Mouse (Mus musculus) embryo, embryonic 10 days (tissue): ENCODE results near the gene Rpl18.
A peak's percentile ranks its signal among the peaks of the same experiment; 100 is the strongest.

Experiments used
- DNase-seq: peaks from one replicate; pipeline ENCODE4 v3.0.0-alpha.2; 2015; ENCODE audit warnings: low spot score

The Rpl18 gene

DNA sequence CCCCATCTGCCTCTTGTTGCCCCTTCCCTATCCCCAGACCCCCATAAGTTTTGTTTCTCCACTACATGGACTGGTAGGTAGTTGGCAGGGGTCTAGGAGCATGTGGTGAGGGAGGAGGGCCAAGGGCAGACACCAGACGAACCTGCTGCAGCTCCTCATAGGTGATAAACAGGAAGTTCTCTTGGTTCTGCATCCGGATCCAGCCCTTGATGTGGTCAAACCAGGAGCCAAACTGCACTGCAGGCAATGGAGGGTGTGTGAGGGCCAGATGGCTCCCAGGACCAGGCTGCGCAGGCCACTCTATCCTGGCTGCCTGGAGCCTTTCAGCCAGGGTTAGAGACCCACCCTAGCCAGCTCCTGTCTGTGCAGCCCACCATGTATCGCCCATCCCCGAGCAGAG lies 18.2 kb downstream of the Rpl18 start:
- no peak for DNase-seq

- peak; percentile 84 for DNase-seq
These were observed 24.0 kb downstream of the Rpl18 start for GRCm38 (mm10) chr7:45739162-45739763.

- no peak for DNase-seq
These were observed 24.6 kb downstream of the Rpl18 start for GRCm38 (mm10) chr7:45739820-45740219.

- DNase-seq: no peak
These were observed 26.1 kb downstream of the Rpl18 start for GRCm38 (mm10) chr7:45741308-45741707.

- no peak for DNase-seq
These were observed 26.5 kb downstream of the Rpl18 start for GRCm38 (mm10) chr7:45741777-45742176.

DNA sequence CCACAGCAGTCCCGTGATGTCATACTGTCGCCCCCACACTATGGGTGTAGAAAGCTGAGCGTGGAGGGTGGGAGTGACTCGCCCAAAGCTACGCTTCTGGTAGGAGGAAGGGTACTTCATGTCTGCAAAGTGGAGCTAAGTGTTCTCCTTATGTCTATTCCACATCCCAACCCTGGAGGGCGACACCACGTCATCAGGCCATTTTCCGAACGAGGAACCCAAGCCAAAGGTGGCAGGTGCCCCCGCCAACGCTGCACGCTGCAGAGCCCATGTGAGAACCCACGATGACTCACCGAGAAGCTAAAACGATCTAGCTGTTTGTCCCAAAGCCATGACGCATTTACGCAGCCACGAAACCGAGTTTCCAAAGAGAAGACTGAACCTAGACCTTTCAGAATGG lies 27.1 kb downstream of the Rpl18 start:
- no peak for DNase-seq

DNA sequence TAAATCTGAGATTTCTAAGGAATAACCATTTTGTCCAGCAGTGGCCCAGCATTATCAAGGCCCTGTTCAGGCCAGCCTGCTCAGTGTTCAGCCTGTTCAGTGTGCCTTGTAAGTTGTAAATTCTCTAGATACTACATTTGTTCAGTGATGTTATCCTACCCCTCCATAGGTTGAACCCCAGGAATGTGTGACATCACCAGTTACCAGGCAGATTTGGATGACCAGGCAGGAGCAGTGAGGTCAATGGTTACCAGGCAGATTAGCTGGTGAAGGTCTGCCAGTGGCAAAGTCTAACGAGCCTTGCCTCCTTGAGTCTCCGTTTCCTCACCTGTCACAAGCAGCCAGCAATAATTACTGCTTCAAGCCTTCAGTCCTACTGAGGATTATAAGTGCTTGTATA lies 29.1 kb downstream of the Rpl18 start:
- peak; percentile 88 for DNase-seq

DNA sequence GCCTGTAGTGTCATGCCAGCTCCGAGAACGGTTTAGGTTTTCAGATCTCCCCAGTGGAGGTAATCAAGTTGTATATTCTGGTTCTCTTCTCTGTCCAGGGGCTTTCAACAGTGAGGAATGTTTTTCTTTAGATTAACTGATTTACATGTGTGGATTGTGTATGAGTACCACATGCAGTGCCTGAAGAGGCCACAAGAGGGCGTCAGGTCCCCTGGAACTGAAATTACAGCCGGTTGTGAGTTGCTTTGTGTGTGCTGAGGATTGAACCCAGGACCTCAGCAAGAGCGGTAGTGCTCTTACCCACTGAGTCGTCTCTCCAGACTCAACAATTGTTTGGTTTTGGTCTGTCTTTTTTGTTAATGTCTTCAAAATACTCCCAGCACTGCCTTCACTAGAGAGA lies 31.3 kb downstream of the Rpl18 start:
- no peak for DNase-seq

GRCm38 (mm10) chr7:45747450-45747849 lies 32.2 kb downstream of the Rpl18 start:
- DNase-seq: no peak

DNA sequence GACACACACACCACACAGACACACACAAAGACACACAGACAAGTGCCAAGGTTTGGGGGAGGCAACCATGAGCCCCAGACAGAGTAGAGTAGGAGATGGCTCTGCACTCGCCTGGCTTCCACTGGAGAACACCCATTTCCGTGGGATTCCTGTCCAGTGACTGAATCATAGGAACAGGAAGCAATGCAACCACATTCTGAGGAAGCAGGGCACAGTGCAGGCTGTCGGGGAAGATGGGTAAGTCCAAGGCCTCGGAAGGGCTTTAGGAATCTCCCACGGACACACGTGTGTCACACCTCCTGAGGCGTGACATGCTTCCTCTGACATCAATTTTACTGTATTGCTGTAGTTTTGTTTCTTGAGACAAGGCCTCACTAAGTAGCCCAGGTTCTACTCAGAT lies 32.9 kb downstream of the Rpl18 start:
- no peak for DNase-seq

GRCm38 (mm10) chr7:45749401-45749800 lies 34.1 kb downstream of the Rpl18 start:
- no peak for DNase-seq

GRCm38 (mm10) chr7:45750162-45750561 lies 34.9 kb downstream of the Rpl18 start:
- DNase-seq: no peak

DNA sequence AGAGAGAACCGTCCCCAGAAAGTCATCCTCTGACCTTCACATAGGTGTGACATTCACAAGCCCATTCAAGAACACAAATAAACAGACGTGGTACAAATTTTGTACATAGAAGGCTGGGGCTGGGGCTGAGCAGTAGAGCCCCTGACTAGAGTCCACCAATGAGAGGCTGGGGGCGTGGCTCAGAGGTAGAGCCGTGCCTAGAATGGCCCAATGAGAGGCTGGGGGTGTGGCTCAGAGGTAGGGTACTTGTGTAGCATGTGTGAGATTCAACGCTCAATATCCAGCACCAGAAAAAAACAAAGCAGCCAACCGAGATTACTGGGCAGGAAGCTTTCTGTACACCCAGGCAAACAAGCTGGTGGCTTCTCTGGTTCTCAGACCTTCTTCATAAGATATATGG lies 40.4 kb downstream of the Rpl18 start:
- DNase-seq: no peak

DNA sequence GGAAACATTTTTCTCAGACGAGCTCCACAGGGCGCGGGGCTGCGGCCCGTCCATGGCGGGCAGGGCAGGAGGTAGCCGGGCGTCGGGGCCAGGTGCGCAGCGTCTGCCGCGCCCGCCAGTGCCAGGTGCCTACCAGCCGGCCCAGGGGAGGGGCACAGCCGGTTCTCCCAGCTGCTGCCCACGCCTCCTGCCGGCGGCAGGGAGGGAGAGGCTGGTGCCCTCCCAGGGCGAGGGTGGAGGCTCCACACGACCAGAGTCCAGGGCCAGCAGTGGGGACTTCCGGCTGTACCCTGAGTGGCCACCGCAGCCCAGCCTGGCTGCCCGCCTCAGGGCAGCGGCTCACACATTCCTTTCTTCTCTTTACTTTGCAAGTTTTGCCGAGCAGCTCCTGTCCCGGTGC lies 44.1 kb downstream of the Rpl18 start:
- peak; percentile 11 for DNase-seq

- no peak for DNase-seq
These were observed 44.9 kb downstream of the Rpl18 start for GRCm38 (mm10) chr7:45760151-45760550.

GRCm38 (mm10) chr7:45765995-45766394 lies 50.7 kb downstream of the Rpl18 start:
- no peak for DNase-seq

DNA sequence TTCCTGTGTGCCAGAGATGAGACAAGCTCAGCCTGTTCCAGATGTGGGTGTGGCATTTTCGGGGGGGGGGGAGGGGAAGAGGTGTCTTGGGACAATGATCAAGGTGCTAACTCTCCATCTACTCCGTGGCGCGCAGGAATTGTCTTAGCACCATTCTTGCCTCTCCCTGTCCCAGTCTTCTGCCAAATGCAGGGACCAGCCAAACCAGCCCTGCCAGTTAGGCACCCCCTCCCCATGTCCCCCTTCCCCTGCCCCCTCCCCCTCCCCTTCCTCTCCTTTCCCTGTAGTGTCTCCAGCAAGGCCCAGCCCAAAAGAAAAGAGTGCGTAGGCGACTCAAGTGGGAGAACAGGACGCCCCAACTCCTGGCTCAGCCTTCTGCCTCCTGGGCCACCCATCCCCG lies 51.5 kb downstream of the Rpl18 start:
- DNase-seq: no peak

GRCm38 (mm10) chr7:45767500-45767899 lies 52.2 kb downstream of the Rpl18 start:
- no peak for DNase-seq
